Mouse (Mus musculus) skeletal muscle tissue, adult 2 months (tissue): Measurements from ENCODE around the gene Gpbp1.
A peak's percentile ranks its signal among the peaks of the same experiment; 100 is the strongest.

Source experiments
- DNase-seq: peaks from one replicate; pipeline ENCODE4 v3.0.0-alpha.2; 2012; ENCODE audit warnings: low read depth, low spot score

Gene Gpbp1

GRCm38 (mm10) chr13:111467350-111467749 lies 22.6 kb downstream of the Gpbp1 start:
- DNase-seq = no peak

DNA sequence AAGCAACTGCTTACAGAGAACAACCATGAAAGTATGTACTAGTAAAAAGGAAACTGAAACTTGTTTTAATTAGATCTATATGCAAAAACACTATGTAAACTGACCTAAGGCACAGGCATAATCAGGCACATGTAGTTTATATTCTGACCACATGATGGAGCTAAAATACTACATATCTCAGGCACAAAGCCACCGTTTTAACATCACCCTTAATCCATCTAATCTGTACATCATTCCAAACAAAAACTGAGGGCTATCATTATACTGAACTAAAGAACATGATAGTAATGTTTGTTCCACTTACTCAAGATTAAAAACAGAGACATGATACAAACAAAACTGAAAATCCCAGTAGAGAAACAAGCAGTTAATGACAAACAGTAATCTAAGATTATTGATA lies 28.5 kb downstream of the Gpbp1 start:
- DNase-seq = peak; percentile 22

DNA sequence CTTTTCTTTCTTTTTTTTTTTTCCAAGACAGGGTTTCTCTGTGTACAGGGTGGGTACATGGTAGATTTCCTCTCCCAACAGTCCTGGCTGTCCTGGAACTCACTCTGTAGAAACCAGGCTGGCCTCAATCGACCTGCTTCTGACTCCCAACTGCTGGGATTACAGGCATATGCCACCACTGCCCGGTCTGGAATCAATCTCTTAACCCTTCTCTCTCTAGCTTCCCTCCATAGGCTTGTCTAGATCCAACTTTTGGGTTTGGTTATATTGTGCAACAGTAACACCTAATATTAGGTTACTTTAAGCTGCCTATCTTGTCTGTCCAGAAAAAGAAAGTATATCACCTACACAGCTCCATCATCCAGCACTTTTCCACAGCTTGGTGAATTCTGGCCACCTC lies 33.1 kb downstream of the Gpbp1 start:
- DNase-seq = no peak

DNA sequence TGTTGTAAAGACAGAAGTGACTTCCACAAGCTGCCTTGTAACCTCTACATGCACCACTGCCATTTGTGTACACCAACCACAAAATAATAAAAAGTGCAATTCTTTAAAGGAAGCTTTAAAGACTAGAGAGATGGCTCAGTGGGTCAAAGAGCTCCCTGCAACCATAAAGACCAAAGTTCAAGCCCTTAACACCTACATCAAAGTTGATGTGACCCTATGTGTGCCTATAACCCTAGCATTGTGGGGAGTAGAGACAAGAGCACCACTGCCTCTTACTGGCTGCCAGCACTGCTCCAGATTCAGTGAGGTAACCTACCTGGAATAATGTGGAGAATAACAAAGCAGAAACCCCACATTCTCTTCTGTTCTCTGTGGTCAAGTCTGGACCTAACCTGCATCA lies 45.6 kb downstream of the Gpbp1 start:
- DNase-seq = no peak

DNA sequence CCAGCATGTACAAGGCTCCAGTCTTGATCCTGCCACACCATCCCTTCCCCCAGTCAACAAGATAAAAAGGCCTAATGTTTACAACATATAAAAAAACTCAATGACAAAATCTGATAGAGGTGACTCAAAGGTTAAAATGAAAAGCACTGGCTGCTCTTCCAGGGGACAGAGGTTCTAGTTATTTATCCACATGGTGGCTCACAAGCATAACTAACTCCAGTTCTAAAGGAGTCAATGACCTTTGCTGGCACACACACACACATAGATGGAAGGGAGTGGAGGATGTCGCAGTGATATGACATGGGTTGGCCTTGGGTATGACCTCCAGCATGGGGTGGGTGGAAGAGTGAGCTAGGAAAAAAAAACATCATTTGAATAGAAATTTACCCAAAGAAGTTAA lies 58.7 kb downstream of the Gpbp1 start:
- no peak for DNase-seq

DNA sequence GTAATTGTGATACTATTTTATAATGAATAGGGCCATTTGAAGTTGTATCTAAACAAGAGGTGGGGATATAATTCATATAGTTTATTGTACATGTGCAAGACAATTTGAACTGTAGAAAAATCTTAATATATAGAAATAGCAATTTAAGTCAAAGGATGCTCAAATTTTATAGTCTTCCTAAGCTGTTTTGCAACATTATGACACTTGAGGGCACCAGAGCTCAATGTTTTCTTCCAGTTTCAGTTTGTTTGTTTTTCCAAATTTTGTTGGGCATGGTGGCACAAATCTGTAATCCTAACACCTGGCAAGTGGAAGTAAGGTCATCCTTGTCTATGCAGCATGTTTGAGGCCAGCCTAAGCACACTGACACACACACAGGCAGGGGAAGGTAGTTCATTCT lies 68.6 kb downstream of the Gpbp1 start:
- no peak for DNase-seq

- DNase-seq = no peak
Observed at GRCm38 (mm10) chr13:111418087-111418486, 71.8 kb downstream of the Gpbp1 start.

DNA sequence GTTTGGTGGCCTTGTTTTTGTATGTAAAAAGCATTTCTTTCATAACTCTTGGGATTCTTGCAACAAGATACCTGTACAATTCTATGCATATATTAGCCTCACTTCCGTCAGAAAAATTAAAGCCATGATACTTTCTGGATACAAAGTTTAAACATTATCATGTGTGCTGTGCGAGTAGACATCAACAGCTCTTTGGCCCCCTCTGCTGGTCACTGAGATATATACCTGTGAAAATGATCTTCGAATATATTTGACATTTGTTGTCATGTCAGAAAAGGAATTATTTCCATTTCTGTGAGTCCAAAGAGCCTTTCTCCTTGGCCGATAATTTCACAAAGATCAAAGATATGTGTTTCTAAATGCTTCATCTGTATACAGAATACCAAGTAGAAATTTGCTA lies 76.8 kb downstream of the Gpbp1 start:
- peak; percentile 5 for DNase-seq

GRCm38 (mm10) chr13:111410831-111411230 lies 79.1 kb downstream of the Gpbp1 start:
- no peak for DNase-seq

DNA sequence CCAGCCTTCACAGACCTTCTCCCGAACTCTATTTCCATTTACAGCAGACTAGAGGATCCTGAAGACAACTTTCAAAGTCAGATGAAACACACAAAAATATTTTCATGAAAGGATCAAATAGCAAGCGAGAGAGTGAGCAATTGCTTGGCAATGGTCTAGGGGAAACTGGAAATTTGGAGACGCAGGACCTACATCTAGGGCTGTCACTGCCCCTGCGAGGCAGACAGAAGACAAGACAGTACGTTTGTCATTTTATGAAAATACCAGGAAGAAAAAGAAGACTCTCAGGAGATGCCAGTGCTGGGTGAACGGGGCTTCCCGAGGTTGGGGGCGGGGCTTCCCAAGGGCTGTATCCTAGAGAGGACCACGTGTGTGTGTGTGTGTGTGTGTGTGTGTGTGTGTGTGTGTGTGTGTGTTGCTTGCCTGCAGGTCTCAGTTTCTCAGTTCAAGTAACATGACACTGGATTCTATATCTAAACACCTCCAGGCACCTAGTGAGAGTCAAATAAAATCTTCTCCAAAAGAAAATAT lies 83.0 kb downstream of the Gpbp1 start:
- no peak for DNase-seq

DNA sequence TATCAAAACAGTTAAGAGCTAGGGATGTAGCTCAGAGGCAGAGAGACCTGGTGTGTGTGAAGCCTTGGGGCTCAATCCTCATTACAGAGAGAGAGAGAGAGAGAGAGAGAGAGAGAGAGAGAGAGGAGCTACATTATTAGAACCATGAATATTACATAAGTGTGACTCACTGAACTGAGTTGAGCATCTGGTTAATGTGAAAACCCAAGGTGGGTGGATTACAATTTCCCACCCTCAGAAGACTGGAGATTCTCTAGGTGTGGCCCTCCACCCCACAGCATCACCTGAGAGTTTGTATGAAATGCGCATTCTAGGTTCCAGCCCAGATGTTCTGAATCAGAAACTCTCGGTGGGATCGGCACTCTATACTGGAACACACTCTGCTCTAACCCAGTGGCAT lies 84.0 kb downstream of the Gpbp1 start:
- no peak for DNase-seq

DNA sequence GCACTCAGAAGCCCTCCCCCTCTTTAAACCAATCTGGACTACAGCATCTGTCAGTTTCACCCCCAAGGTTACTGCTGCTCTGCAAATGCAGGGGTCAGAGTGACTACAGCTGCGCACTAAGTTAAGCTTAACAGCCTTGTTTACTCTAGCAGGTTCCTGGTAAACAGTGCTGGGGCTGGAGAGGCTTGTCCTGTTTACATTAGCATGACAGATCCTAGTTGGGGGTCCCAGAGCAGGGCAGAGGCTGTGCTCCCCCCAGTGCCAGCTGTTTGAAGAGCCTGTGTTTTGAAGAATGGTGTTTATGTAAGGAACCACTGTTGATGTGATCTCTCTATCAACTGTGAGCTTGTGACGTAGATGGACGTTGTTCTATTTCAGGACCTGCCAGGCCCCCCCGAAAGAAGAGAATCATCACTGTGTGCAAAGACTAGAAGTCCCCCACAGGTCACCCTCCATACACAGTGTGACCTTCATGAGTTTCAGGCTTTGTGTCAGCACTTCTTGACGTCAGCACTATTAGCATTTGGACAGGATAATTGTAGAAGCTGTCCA lies 92.2 kb downstream of the Gpbp1 start:
- no peak for DNase-seq

DNA sequence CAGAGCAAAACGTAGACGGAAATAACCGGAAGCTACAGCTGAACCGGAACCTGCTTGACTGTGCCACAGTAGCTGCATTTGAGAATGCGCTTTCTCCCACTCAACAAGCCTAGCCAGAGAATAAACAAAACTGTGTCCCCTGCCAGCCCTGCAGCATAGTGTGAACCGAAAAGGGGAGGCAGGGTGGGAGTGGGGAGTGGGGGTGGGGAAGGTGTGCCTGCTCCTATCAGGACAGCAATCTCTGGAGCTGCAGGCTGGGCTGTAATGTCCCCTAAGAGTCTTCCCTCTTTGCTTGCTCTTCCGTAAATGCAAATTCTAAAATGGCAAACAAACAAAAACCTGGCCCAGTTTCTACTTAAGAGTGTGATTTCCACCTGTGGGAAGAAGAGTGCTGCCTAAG lies 92.8 kb downstream of the Gpbp1 start:
- no peak for DNase-seq

- DNase-seq = no peak
Observed at GRCm38 (mm10) chr13:111395528-111395927, 94.4 kb downstream of the Gpbp1 start.

GRCm38 (mm10) chr13:111394904-111395303 lies 95.0 kb downstream of the Gpbp1 start:
- DNase-seq = no peak

GRCm38 (mm10) chr13:111394341-111394740 lies 95.6 kb downstream of the Gpbp1 start:
- DNase-seq = no peak

- no peak for DNase-seq
Observed at GRCm38 (mm10) chr13:111393426-111393825, 96.5 kb downstream of the Gpbp1 start.

DNA sequence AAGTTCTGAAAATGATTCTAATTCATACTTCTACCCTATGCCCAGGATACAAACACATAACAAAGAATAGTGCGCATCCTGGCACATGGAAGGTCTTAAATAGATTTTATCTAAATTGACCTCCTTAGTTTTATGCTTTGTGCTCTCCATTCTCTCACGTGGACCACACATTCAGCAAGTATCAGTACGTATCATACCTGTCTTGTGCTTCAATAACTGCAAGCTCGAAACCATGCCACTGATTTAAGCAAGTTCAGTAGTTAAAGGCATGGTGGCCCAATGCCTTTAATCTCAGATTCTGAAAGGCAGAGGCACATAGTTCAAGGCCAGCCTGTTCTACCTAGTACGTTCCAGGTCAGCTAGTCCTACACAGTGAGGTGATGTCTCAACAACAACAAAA lies 98.5 kb downstream of the Gpbp1 start:
- no peak for DNase-seq

DNA sequence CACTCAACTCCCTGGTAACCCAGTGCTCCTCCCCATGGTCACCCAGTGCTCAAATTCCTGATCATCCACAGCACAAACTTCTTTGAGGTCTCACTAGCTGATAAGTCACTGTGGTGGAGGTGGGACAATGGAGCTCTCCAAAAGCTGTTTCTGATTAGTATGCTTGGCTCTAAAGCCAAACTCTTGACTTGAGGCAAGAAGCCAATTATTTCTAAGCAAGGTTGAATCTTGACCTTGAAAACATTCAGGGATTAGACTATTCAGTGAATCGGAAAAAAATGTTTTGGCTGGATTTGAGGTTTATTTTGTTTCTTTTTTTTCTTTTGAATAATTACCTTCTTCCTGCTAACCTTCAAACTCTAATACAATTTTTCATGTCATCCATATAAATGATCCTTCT lies 98.9 kb downstream of the Gpbp1 start:
- DNase-seq = no peak

GRCm38 (mm10) chr13:111384011-111384985 lies 105.6 kb downstream of the Gpbp1 start:
- no peak for DNase-seq
